Mouse (Mus musculus) ES-E14 (cell line): ENCODE measurements at regions not wholly inside any gene's neighbourhood (a gene's known extent, or its start where the extent isn't known, plus 50 kb on each side); places are given as distances from the start of the nearest gene placed in this dataset.

ENCODE experiments used
- HCFC1 ChIP-seq: IDR thresholded peaks from 2 replicates; pipeline ENCODE4 v1.6.1; 2012; ENCODE audit warnings: low read length, inconsistent platforms, borderline replicate concordance; ENCODE audit not compliant: insufficient read depth
- ZC3H11A ChIP-seq: IDR thresholded peaks from 2 replicates; pipeline ENCODE4 v1.6.1; 2012; ENCODE audit warnings: low read depth, mild to moderate bottlenecking, inconsistent platforms, low read length, borderline replicate concordance

DNA sequence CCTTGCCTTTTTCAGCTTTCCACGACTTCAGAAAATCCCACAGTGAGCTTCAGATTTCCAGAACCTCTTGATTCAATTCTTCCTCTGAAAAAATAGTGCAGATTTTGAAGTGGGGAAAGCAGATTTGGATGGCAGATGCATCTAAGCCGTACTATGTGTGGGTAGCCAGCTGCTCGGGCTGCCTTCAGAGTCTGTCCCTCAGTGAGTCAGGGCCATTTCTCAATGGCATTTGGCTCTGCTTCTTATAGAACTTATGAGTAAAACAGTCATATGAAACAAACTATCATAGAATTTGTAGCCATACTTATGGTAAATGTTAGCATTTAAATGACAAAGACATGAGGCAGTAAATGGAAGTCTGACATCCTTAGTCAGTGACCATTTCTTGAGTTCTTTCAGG is 135.0 kb upstream of the Ust start:
- TF ChIP-seq HCFC1 (no peak), ZC3H11A (no peak)
